8 mouse cellular contexts compared by ENCODE assay signal in genomic region chr11:102317298-102317900, GRCm38 (mm10). TPM values are rescaled to one million over a fixed set of nuclear protein-coding genes. Genes with fewer than 3 reads are reported as not detected.
DNase-seq lines count a peak whose midpoint lies in the region; ATAC-seq and TF ChIP-seq lines count a peak whose summit lies in the region.

No protein-coding gene starts in this region.

- WGBS in embryonic facial prominence, embryonic 10.5 days: under 1% methylated on average over 87 of the region's 87 CpGs
- under 1% methylated on average over 51 of the region's 87 CpGs for WGBS in heart, embryonic 12.5 days
- WGBS in lung, postnatal 0 days: 0% methylated on average over 28 of the region's 87 CpGs

- no peak for TF ChIP-seq RAD21 in MEL (IDR thresholded peaks at IDR 0.05; ENCODE audit: low read depth, low read length)

- TF ChIP-seq POLR2A in MEL (IDR thresholded peaks at IDR 0.05; ENCODE audit: control insufficient read depth in 1 of 2, insufficient read depth in 1 of 2, low read depth in 1 of 2, low read length in 2 of 2, poor library complexity in 1 of 2): no peak

- peak overlapping the region; percentile 99 for H3K9ac ChIP-seq in MEL (ENCODE audit: control insufficient read depth, low read depth, low read length, poor library complexity, severe bottlenecking)
- peak overlapping the region; percentile 98 for H3K9ac ChIP-seq in heart, embryonic 12.5 days
- peak overlapping the region; percentile 98 for H3K9ac ChIP-seq in lung, postnatal 0 days (replicated peaks; ENCODE audit: low read depth)

- TF ChIP-seq CTCF in MEL (IDR thresholded peaks at IDR 0.05 in 2 of 3, conservative IDR thresholded peaks at IDR 0.05 in 1 of 3; ENCODE audit: control insufficient read depth in 1 of 3, insufficient read depth in 1 of 3, low read depth in 2 of 3, low read length in 3 of 3, poor library complexity in 1 of 3, severe bottlenecking in 1 of 3): no peak; a peak in 1 of 6 replicates
- TF ChIP-seq CTCF in lung, postnatal 0 days (IDR thresholded peaks at IDR 0.05): peak; percentile 35

- peak; percentile 41 for ATAC-seq in heart, embryonic 12.5 days (ENCODE audit: insufficient number of reproducible peaks, low FRiP score)
- peak; percentile 42 for ATAC-seq in lung, postnatal 0 days

- H3K4me2 ChIP-seq in heart, embryonic 12.5 days: peak overlapping the region; percentile 89
- H3K4me2 ChIP-seq in lung, postnatal 0 days (replicated peaks; ENCODE audit: low read depth, low read length): peak overlapping the region; percentile 69

- H3K9me3 ChIP-seq in MEL (replicated peaks; ENCODE audit: insufficient read depth, low read length): no peaks in the 10 kb centered on the region
- no peaks in the 10 kb centered on the region for H3K9me3 ChIP-seq in embryonic facial prominence, embryonic 10.5 days
- no peaks in the 10 kb centered on the region for H3K9me3 ChIP-seq in heart, embryonic 12.5 days (replicated peaks)
- H3K9me3 ChIP-seq in lung, postnatal 0 days (ENCODE audit: low read length): no peaks in the 10 kb centered on the region

- H3K4me1 ChIP-seq in MEL (ENCODE audit: control insufficient read depth in 1 of 2, insufficient read depth in 2 of 2, low read length in 2 of 2): peaks cover 4 to 18% of the 10 kb centered on the region in 2 experiments
- peaks cover 32% of the 10 kb centered on the region for H3K4me1 ChIP-seq in embryonic facial prominence, embryonic 10.5 days
- H3K4me1 ChIP-seq in heart, embryonic 12.5 days (replicated peaks): peaks cover 21% of the 10 kb centered on the region
- peaks cover 3% of the 10 kb centered on the region; the same call in 1 of the 2 replicates for H3K4me1 ChIP-seq in lung, postnatal 0 days (ENCODE audit: insufficient read depth, low read depth, low read length)

- peak overlapping the region; percentile 91 for H3K27ac ChIP-seq in MEL (ENCODE audit: control insufficient read depth, low read depth, low read length)
- peak overlapping the region; percentile 100 for H3K27ac ChIP-seq in embryonic facial prominence, embryonic 10.5 days (replicated peaks)
- H3K27ac ChIP-seq in heart, embryonic 12.5 days (ENCODE audit: poor library complexity, severe bottlenecking): peak overlapping the region; percentile 99
- peak overlapping the region; percentile 99 for H3K27ac ChIP-seq in lung, postnatal 0 days (ENCODE audit: low read length)

- H3K36me3 ChIP-seq in MEL (ENCODE audit: control insufficient read depth in 1 of 2, insufficient read depth in 2 of 2, low read length in 2 of 2): peaks cover 4 to 16% of the 10 kb centered on the region in 2 experiments; a peak in 3 of 4 replicates
- H3K36me3 ChIP-seq in embryonic facial prominence, embryonic 10.5 days (replicated peaks): peaks cover 34% of the 10 kb centered on the region
- peaks cover 31% of the 10 kb centered on the region for H3K36me3 ChIP-seq in heart, embryonic 12.5 days
- H3K36me3 ChIP-seq in lung, postnatal 0 days (ENCODE audit: insufficient read depth, low read length): peaks cover 18% of the 10 kb centered on the region; the same call in 1 of the 2 replicates

- peak; percentile 55 for DNase-seq in 3T3-L1 (ENCODE audit: low read depth, low spot score)
- DNase-seq in MEL (ENCODE audit: low read depth, low spot score): peak; percentile 65
- DNase-seq in embryonic facial prominence, embryonic 10.5 days (ENCODE audit: low spot score): peak; percentile 80
- DNase-seq in kidney, postnatal 4 days: peak; percentile 72 to 84
- DNase-seq in lung, postnatal 0 days (ENCODE audit: low spot score): peak; percentile 80
- peak; percentile 67 for DNase-seq in right cerebral cortex, adult 18-20 months
- DNase-seq in yolk sac, embryonic 10.5 days (ENCODE audit: low spot score): peak; percentile 66

- H3K27me3 ChIP-seq in MEL (ENCODE audit: control insufficient read depth in 1 of 2, insufficient read depth in 2 of 2, low read length in 2 of 2): no peaks in the 10 kb centered on the region
- H3K27me3 ChIP-seq in embryonic facial prominence, embryonic 10.5 days (replicated peaks; ENCODE audit: low read depth, poor library complexity, severe bottlenecking): 0 out of 2 replicates have a peak, but pooled peaks cover 3% of the 10 kb centered on the region
- no peaks in the 10 kb centered on the region for H3K27me3 ChIP-seq in heart, embryonic 12.5 days (replicated peaks)
- H3K27me3 ChIP-seq in lung, postnatal 0 days (replicated peaks; ENCODE audit: insufficient read depth, low read length): no peaks in the 10 kb centered on the region

- no peak for TF ChIP-seq EP300 in MEL (IDR thresholded peaks at IDR 0.05; ENCODE audit: low read depth in 1 of 2, low read length in 2 of 2)
- TF ChIP-seq EP300 in lung, postnatal 0 days (IDR thresholded peaks at IDR 0.05): no peak

- H3K79me2 ChIP-seq in MEL (ENCODE audit: control insufficient read depth, insufficient read depth, low read length, poor library complexity): peaks cover 59% of the 10 kb centered on the region

- H3K4me3 ChIP-seq in MEL (ENCODE audit: control insufficient read depth in 1 of 2, insufficient read depth in 1 of 2, low read depth in 2 of 2, low read length in 2 of 2): peak overlapping the region; percentile 95 to 97
- H3K4me3 ChIP-seq in embryonic facial prominence, embryonic 10.5 days: peak overlapping the region; percentile 100
- peak overlapping the region; percentile 91 for H3K4me3 ChIP-seq in heart, embryonic 12.5 days
- peak overlapping the region; percentile 99 for H3K4me3 ChIP-seq in lung, postnatal 0 days (ENCODE audit: low read depth, low read length)

TF ChIP-seq in MEL, 35 proteins besides CTCF, POLR2A, EP300 and RAD21:
- TF ChIP-seq ETS1 (IDR thresholded peaks at IDR 0.05; ENCODE audit: low read depth, low read length) (no peak), USF2 (IDR thresholded peaks at IDR 0.05; ENCODE audit: borderline replicate concordance in 1 of 2, insufficient read depth in 1 of 2, low read depth in 1 of 2, low read length in 2 of 2) (no peak), UBTF (IDR thresholded peaks at IDR 0.05; ENCODE audit: borderline replicate concordance, insufficient read depth, low read depth, low read length) (peak; percentile 95; the same call in 1 of the 2 replicates), TCF12 (IDR thresholded peaks at IDR 0.05; ENCODE audit: low read depth, low read length) (peak; percentile 30; the same call in 1 of the 2 replicates)

RNA-seq across cellular contexts. Expression of gene Ubtf, which starts 2.1 kb away (rescaled TPM):
- total RNA-seq in MEL (2012; rRNA removed): 151 and 189 TPM in 2 replicates
- polyA plus RNA-seq in MEL (2012; ENCODE audit: insufficient read depth in 1 of 2, insufficient read length in 2 of 2, low read depth in 1 of 2, low replicate concordance in 2 of 2, missing spikeins in 1 of 2): 100 to 1,000 TPM in 1 of 2 experiments, 10 to 100 TPM in 1; 76.5 to 145 TPM
- 94.2 and 96.3 TPM in 2 replicates for polyA plus RNA-seq in embryonic facial prominence, embryonic 10.5 days (2016; fragmentation: Nextera tagmentation; extraction: Ambion mirVana)
- polyA plus RNA-seq in heart, embryonic 12.5 days (2016; fragmentation: Nextera tagmentation; extraction: Ambion mirVana): 65.4 and 68.6 TPM in 2 replicates
- polyA plus RNA-seq in lung, postnatal 0 days (2015; fragmentation: Nextera tagmentation; extraction: Ambion mirVana): 53.7 and 60.9 TPM in 2 replicates

RNA-seq across cellular contexts. Expression of gene Atxn7l3, which starts 21.0 kb away (rescaled TPM):
- 40.5 and 46.7 TPM in 2 replicates for total RNA-seq in MEL (2012; rRNA removed)
- polyA plus RNA-seq in MEL (2012; ENCODE audit: insufficient read depth in 1 of 2, insufficient read length in 2 of 2, low read depth in 1 of 2, low replicate concordance in 2 of 2, missing spikeins in 1 of 2): 10 to 100 TPM; 39.4 to 53.0 TPM
- polyA plus RNA-seq in embryonic facial prominence, embryonic 10.5 days (2016; fragmentation: Nextera tagmentation; extraction: Ambion mirVana): 15.6 and 18.2 TPM in 2 replicates
- 10.9 and 11.8 TPM in 2 replicates for polyA plus RNA-seq in heart, embryonic 12.5 days (2016; fragmentation: Nextera tagmentation; extraction: Ambion mirVana)
- polyA plus RNA-seq in lung, postnatal 0 days (2015; fragmentation: Nextera tagmentation; extraction: Ambion mirVana): 9.6 and 10.2 TPM in 2 replicates

RNA-seq across cellular contexts. Expression of gene Tmub2, which starts 32.7 kb away (rescaled TPM):
- 27.0 and 29.3 TPM in 2 replicates for total RNA-seq in MEL (2012; rRNA removed)
- 10 to 100 TPM in 1 of 2 experiments, not detected in 1; 40.5 TPM for polyA plus RNA-seq in MEL (2012; ENCODE audit: insufficient read depth in 1 of 2, insufficient read length in 2 of 2, low read depth in 1 of 2, low replicate concordance in 2 of 2, missing spikeins in 1 of 2)
- 45.2 and 46.2 TPM in 2 replicates for polyA plus RNA-seq in embryonic facial prominence, embryonic 10.5 days (2016; fragmentation: Nextera tagmentation; extraction: Ambion mirVana)
- 35.7 and 38.9 TPM in 2 replicates for polyA plus RNA-seq in heart, embryonic 12.5 days (2016; fragmentation: Nextera tagmentation; extraction: Ambion mirVana)
- polyA plus RNA-seq in lung, postnatal 0 days (2015; fragmentation: Nextera tagmentation; extraction: Ambion mirVana): 46.1 and 47.4 TPM in 2 replicates

RNA-seq across cellular contexts. Expression of gene Slc4a1, which starts 48.6 kb away (rescaled TPM):
- total RNA-seq in MEL (2012; rRNA removed): 0.23 and 0.36 TPM in 2 replicates
- under 1 TPM in 1 of 2 experiments, not detected in 1; 0.35 TPM for polyA plus RNA-seq in MEL (2012; ENCODE audit: insufficient read depth in 1 of 2, insufficient read length in 2 of 2, low read depth in 1 of 2, low replicate concordance in 2 of 2, missing spikeins in 1 of 2)
- 29.7 and 33.8 TPM in 2 replicates for polyA plus RNA-seq in embryonic facial prominence, embryonic 10.5 days (2016; fragmentation: Nextera tagmentation; extraction: Ambion mirVana)
- polyA plus RNA-seq in heart, embryonic 12.5 days (2016; fragmentation: Nextera tagmentation; extraction: Ambion mirVana): 114 and 116 TPM in 2 replicates
- polyA plus RNA-seq in lung, postnatal 0 days (2015; fragmentation: Nextera tagmentation; extraction: Ambion mirVana): 9.7 and 9.8 TPM in 2 replicates

RNA-seq across cellular contexts. Expression of gene Asb16, which starts 48.9 kb away (rescaled TPM):
- total RNA-seq in MEL (2012; rRNA removed): 3.9 and 4.4 TPM in 2 replicates
- 1 to 10 TPM in 1 of 2 experiments, not detected in 1; 8.5 TPM for polyA plus RNA-seq in MEL (2012; ENCODE audit: insufficient read depth in 1 of 2, insufficient read length in 2 of 2, low read depth in 1 of 2, low replicate concordance in 2 of 2, missing spikeins in 1 of 2)
- polyA plus RNA-seq in embryonic facial prominence, embryonic 10.5 days (2016; fragmentation: Nextera tagmentation; extraction: Ambion mirVana): 0.09 and 0.10 TPM in 2 replicates
- polyA plus RNA-seq in heart, embryonic 12.5 days (2016; fragmentation: Nextera tagmentation; extraction: Ambion mirVana): 0.06 and 0.13 TPM in 2 replicates
- polyA plus RNA-seq in lung, postnatal 0 days (2015; fragmentation: Nextera tagmentation; extraction: Ambion mirVana): not detected in 2 replicates

Comparison
In these comparisons a context has a peak if more than half of its experiments do, and no peak if none do; other contexts are left out.
1. Peak in every context shown above with its lines: DNase-seq, ATAC-seq, H3K4me3 ChIP-seq and H3K27ac ChIP-seq.